Mouse (Mus musculus) E14TG2a.4 (cell line): ENCODE measurements at regions not wholly inside any gene's neighbourhood (a gene's known extent, or its start where the extent isn't known, plus 50 kb on each side); places are given as distances from the start of the nearest gene placed in this dataset.

Experiments
- CTCF ChIP-seq: conservative IDR thresholded peaks from 2 replicates; pipeline ENCODE4 v1.5.1; 2014; ENCODE audit warnings: low read length
- POU5F1 ChIP-seq: IDR thresholded peaks from 2 replicates; pipeline ENCODE4 v1.6.1; 2014; ENCODE audit warnings: low read length, borderline replicate concordance

- TF ChIP-seq CTCF (no peak), POU5F1 (no peak)
These were observed 161.3 kb downstream of the Spata19 start for GRCm38 (mm10) chr9:27557886-27558285.
